Mouse (Mus musculus) small intestine, adult 2 months (tissue): ENCODE data around the gene Gpc3.

ENCODE experiments used
- CTCF ChIP-seq: fragments of 200-500 bp; IDR thresholded peaks from 2 replicates; pipeline ENCODE4 v1.5.1; 2012; ENCODE audit warnings: low read depth, mild to moderate bottlenecking, control low read depth, inconsistent platforms, low read length, moderate library complexity, mixed read lengths; ENCODE audit not compliant: insufficient replicate concordance, insufficient read length; ENCODE audit errors: extremely low read depth
- POLR2A ChIP-seq: fragments of 200-500 bp; IDR thresholded peaks from 2 replicates; pipeline ENCODE4 v1.6.1; 2012; ENCODE audit warnings: low read depth, mild to moderate bottlenecking, control low read depth, inconsistent platforms, low read length, moderate library complexity

GRCm38 (mm10) chrX:52237470-52237869, 376.3 kb downstream of the Gpc3 start:
- TF ChIP-seq CTCF (no peak), POLR2A (no peak)
